Mouse (Mus musculus): ENCODE data around the gene Lmod1. TPM values are rescaled to one million over a fixed set of nuclear protein-coding genes. Genes with fewer than 3 reads are reported as not detected.

Lmod1 gene
- polyA plus RNA-seq (2016; fragmentation: Nextera tagmentation; extraction: Ambion mirVana): 0.28 and 0.39 TPM in 2 replicates

DNA sequence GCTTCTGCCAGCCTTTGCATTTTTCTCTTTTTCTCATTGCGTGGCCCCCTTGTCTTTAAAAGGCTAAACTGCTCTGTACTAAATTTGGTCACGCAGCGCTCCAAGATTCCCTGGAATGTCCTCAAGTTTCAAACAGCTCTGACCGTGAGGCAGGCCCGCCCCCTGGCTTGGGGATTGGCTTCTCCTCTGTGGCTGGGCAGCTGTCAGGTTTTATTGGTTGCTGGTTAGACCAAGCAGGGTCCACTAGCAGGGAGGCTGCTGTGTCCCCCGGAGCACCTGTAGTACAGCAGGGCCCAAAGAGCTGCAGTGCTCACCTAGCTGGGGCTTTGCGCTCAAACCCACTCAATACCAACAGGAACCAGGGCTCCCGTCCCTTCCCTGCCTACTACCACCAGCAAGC lies at the start of gene Lmod1:
Gene Lmod1 (plus strand): TSS at position 237 of the 400 bp plus-strand sequence.
- no peaks in the 10 kb centered on the region for H3K9me3 ChIP-seq (replicated peaks)
- WGBS: 12% methylated on average over 8 of the region's 8 CpGs
- peaks cover 11% of the 10 kb centered on the region; the same call in 1 of the 2 replicates for H3K27me3 ChIP-seq (ENCODE audit: low read depth, poor library complexity, severe bottlenecking)
- DNase-seq (ENCODE audit: low spot score): peak; percentile 79
- H3K4me3 ChIP-seq: peak within 1 kb of the TSS; percentile 29
- no peaks in the 10 kb centered on the region for H3K36me3 ChIP-seq
- H3K4me1 ChIP-seq: peaks cover 28% of the 10 kb centered on the region
- peak within 1 kb of the TSS; percentile 64 for H3K27ac ChIP-seq

DNA sequence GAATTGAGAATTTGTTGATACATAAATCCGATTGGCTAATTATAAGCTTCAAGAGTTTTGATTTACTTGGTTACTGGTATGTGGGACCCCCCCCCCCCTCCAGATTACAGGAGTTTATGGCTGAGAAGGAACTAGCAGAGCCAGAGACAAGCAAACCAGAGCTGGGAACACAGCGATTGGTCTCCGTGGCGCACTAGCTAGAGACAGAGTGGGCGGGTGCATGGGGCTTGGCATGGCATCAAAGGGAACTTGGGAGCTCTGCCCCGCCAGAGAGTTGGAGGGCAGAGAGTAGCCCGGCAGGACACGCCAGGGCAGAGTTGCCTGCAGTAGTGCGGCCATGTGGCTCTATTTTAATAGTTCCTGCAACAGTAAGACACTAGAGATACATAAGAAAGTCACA lies 44.0 kb upstream of the Lmod1 start:
- H3K27me3 ChIP-seq (ENCODE audit: low read depth, poor library complexity, severe bottlenecking): no peaks in the 10 kb centered on the region
- H3K4me3 ChIP-seq: no peak overlapping the region
- H3K36me3 ChIP-seq: peaks cover 57% of the 10 kb centered on the region
- WGBS: 89% methylated on average over 9 of the region's 9 CpGs
- H3K27ac ChIP-seq: no peak overlapping the region
- H3K9me3 ChIP-seq (replicated peaks): no peaks in the 10 kb centered on the region
- H3K4me1 ChIP-seq: peaks cover 20% of the 10 kb centered on the region
- DNase-seq (ENCODE audit: low spot score): no peak

- Histone ChIP-seq H3K4me3 (0 out of 2 replicates have a peak overlapping the region, but pooled peaks have one; percentile 6), H3K9me3 (replicated peaks) (no peaks in the 10 kb centered on the region), H3K36me3 (peaks cover 45% of the 10 kb centered on the region), H3K4me1 (peaks cover 24% of the 10 kb centered on the region), H3K27me3 (ENCODE audit: low read depth, poor library complexity, severe bottlenecking) (no peaks in the 10 kb centered on the region), H3K27ac (no peak overlapping the region)
- WGBS: 96% methylated on average over 17 of the region's 17 CpGs
- no peak for DNase-seq (ENCODE audit: low spot score)
These were observed 42.8 kb upstream of the Lmod1 start for GRCm38 (mm10) chr1:135281841-135282240.

DNA sequence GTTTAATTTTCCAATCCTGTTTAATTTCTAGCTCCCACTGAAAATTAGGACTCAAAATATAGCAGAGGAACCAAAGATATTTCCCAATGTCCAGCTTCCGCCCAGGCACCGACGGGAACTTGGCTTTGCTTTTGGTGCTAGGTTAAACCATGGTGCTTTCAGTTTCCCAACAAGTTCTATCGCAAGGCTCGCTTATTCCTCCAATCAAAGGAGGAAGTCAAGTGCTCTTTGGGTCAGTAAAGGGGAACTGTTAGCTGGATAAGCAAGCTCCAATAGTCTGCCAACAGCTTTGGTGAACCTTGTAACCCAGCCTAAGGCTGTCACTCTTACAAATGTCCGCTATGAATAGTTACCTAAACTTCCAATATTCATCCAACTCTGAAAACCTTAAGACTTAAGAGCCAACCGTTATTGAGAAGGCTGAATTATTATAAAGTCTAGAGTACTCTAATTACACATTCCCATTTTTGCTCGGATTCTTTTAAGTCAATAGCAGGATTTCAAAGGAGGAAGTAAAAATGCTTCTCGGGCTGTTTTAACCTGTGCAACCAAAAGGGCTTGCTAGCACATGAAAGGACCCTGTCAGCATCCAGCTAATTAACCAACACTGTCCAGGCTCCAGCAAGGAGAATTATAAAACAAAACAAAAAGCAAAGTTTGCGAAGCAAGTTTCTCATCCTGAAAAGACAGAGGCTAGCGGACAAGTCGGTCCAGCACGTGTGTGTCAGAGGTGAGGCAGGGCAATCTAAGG lies 41.9 kb upstream of the Lmod1 start:
- no peaks in the 10 kb centered on the region for H3K27me3 ChIP-seq (ENCODE audit: low read depth, poor library complexity, severe bottlenecking)
- 41% methylated on average over 13 of the region's 13 CpGs for WGBS
- no peaks in the 10 kb centered on the region for H3K9me3 ChIP-seq (replicated peaks)
- H3K4me3 ChIP-seq: peak overlapping the region; percentile 81
- H3K36me3 ChIP-seq: peaks cover 37% of the 10 kb centered on the region
- peaks cover 24% of the 10 kb centered on the region for H3K4me1 ChIP-seq
- peak overlapping the region; percentile 93 for H3K27ac ChIP-seq
- DNase-seq (ENCODE audit: low spot score): no peak

GRCm38 (mm10) chr1:135283287-135283825 lies 41.3 kb upstream of the Lmod1 start:
- Histone ChIP-seq H3K4me1 (peaks cover 24% of the 10 kb centered on the region), H3K27me3 (ENCODE audit: low read depth, poor library complexity, severe bottlenecking) (no peaks in the 10 kb centered on the region), H3K27ac (peak overlapping the region; percentile 93), H3K9me3 (replicated peaks) (no peaks in the 10 kb centered on the region), H3K4me3 (peak overlapping the region; percentile 81), H3K36me3 (peaks cover 30% of the 10 kb centered on the region)
- under 1% methylated on average over 48 of the region's 48 CpGs for WGBS
- DNase-seq (ENCODE audit: low spot score): peak; percentile 85

- Histone ChIP-seq H3K9me3 (replicated peaks) (no peaks in the 10 kb centered on the region), H3K27me3 (ENCODE audit: low read depth, poor library complexity, severe bottlenecking) (no peaks in the 10 kb centered on the region), H3K27ac (peak within 1 kb of the TSS; percentile 93), H3K36me3 (peaks cover 25% of the 10 kb centered on the region), H3K4me3 (peak within 1 kb of the TSS; percentile 81), H3K4me1 (peaks cover 24% of the 10 kb centered on the region)
- WGBS: 1% methylated on average over 37 of the region's 39 CpGs
- DNase-seq (ENCODE audit: low spot score): no peak
These were observed 40.7 kb upstream of the Lmod1 start, which contains the start of gene Rnpep for GRCm38 (mm10) chr1:135283826-135284291. Rnpep (minus strand) TSS chr1:135284084.

DNA sequence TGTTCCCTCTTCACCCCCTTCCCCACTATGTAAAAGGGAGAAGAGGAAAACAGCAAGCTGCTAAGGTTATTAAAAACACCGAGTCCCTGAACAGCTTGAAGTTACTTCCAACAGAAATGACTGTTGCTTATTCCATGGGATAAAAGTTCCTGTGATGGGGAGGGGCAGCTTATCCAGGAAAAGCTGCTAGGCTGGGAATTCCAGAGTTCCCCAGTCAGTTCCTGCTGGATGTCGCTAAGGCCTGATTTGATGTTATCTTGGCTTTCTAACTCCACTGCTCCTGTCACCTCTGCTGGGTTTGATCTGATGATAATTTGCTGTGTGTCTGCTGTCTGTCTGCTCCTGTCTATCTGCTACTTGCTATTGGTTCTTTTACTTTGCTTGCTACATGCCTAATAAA lies 38.3 kb upstream of the Lmod1 start:
- no peak for DNase-seq (ENCODE audit: low spot score)
- H3K27me3 ChIP-seq (ENCODE audit: low read depth, poor library complexity, severe bottlenecking): no peaks in the 10 kb centered on the region
- no peak overlapping the region for H3K27ac ChIP-seq
- no peaks in the 10 kb centered on the region for H3K9me3 ChIP-seq (replicated peaks)
- peaks cover 8% of the 10 kb centered on the region for H3K36me3 ChIP-seq
- no peak overlapping the region for H3K4me3 ChIP-seq
- WGBS: 75% methylated on average over 2 of the region's 2 CpGs
- H3K4me1 ChIP-seq: peaks cover 24% of the 10 kb centered on the region

DNA sequence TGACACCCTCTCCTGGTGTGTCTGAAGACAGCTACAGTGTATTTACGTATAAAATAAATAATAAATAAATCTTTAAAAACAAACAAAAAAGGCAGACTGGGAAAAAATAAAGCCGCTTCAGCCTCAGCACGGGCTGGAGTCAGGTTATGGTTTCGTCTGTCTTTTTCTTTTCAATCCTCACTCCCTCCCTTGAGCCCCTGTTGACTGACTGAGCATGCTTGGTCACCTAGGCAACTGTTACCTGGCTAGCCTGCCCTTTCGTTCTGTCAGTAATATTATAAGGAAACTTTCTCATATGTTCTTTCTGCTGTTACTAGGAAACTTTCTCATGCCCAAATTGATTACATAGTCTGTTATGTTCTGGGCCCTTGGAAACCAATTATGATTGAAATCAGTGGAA lies 33.7 kb upstream of the Lmod1 start:
- Histone ChIP-seq H3K4me3 (no peak overlapping the region), H3K9me3 (replicated peaks) (no peaks in the 10 kb centered on the region), H3K27ac (no peak overlapping the region), H3K4me1 (peaks cover 3% of the 10 kb centered on the region; the same call in 1 of the 2 replicates), H3K36me3 (peaks cover 33% of the 10 kb centered on the region), H3K27me3 (ENCODE audit: low read depth, poor library complexity, severe bottlenecking) (no peaks in the 10 kb centered on the region)
- 91% methylated on average over 5 of the region's 5 CpGs for WGBS
- DNase-seq (ENCODE audit: low spot score): no peak

GRCm38 (mm10) chr1:135311356-135311755 lies 13.3 kb upstream of the Lmod1 start:
- peaks cover 14% of the 10 kb centered on the region for H3K4me1 ChIP-seq
- H3K36me3 ChIP-seq: peaks cover 49% of the 10 kb centered on the region
- no peak for DNase-seq (ENCODE audit: low spot score)
- no peaks in the 10 kb centered on the region for H3K9me3 ChIP-seq (replicated peaks)
- H3K27me3 ChIP-seq (ENCODE audit: low read depth, poor library complexity, severe bottlenecking): no peaks in the 10 kb centered on the region
- H3K4me3 ChIP-seq: no peak overlapping the region
- 82% methylated on average over 6 of the region's 6 CpGs for WGBS
- H3K27ac ChIP-seq: no peak overlapping the region

GRCm38 (mm10) chr1:135312201-135312600 lies 12.4 kb upstream of the Lmod1 start:
- Histone ChIP-seq H3K27ac (no peak overlapping the region), H3K4me1 (peaks cover 14% of the 10 kb centered on the region), H3K27me3 (ENCODE audit: low read depth, poor library complexity, severe bottlenecking) (no peaks in the 10 kb centered on the region), H3K9me3 (replicated peaks) (no peaks in the 10 kb centered on the region), H3K4me3 (peak overlapping the region; percentile 94), H3K36me3 (peaks cover 41% of the 10 kb centered on the region)
- no peak for DNase-seq (ENCODE audit: low spot score)
- 94% methylated on average over 4 of the region's 4 CpGs for WGBS

DNA sequence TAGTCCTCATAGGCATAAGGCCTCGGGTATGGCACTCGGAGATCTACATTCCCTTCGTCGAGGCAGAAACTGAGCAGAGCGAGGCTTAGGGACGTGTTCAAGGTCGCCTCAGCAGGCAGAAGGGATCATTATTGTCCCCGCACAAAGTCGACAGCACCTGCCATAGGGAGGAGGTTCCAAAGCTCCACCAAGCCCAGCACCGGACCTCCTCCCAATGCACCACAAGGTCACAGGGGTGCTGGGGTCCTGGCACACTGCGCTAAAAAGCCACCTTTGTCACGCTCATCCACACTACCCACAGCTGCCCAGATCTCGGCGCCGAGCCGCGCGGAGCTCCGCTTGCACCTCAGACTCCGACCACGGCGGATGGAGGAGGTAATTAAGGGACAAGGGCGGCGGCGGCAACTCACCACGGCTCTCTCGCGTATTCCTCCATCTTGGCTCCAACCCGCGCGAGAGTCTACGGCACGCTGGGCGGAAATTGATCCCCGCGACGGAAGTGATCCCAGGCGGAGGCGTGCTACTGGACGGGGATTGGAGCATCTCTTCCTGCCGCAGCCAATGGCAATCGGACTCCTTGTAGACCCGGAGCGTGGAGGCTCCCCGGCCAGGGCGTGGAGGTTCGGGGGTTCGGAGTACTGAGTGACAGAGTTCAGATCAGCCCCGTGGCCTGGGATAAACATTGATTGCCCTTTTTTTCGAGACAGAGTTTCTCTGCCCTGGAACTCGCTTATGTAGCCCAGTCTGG lies 11.1 kb upstream of the Lmod1 start, which contains the start of gene Timm17a:
Gene Timm17a (minus strand): TSS at position 495 of the 748 bp plus-strand sequence.
- no peaks in the 10 kb centered on the region for H3K27me3 ChIP-seq (ENCODE audit: low read depth, poor library complexity, severe bottlenecking)
- peaks cover 28% of the 10 kb centered on the region for H3K36me3 ChIP-seq
- no peaks in the 10 kb centered on the region for H3K9me3 ChIP-seq (replicated peaks)
- peak within 1 kb of the TSS; percentile 98 for H3K27ac ChIP-seq
- H3K4me1 ChIP-seq: peaks cover 14% of the 10 kb centered on the region
- DNase-seq (ENCODE audit: low spot score): peak; percentile 96
- under 1% methylated on average over 51 of the region's 51 CpGs for WGBS
- peak within 1 kb of the TSS; percentile 94 for H3K4me3 ChIP-seq

DNA sequence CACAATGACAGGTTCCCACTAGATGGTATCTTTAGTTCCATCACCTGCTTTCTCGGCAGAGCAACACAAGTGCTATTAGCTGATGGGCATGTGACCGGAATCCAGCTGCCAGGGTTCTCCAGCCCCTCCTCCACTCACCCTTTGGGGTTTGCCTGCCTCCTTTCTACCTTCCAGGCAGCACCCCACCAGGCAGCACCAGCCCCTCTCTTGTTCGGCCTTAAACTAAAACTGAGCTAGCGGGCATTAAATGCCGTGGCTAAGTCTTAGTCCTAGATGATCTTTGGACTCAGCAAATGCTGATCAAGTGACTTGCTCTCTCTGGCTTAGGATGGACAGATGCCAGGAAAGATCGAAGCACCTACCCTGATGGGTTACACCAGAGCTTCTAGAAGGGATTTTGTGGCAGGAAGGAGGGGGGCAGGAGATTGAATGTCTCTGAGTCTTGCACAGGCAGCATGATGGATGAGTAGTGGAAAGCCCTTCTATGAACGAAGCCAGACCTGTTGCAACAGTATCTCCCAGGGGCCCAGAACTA lies 1.2 kb upstream of the Lmod1 start:
- peak overlapping the region; percentile 64 for H3K27ac ChIP-seq
- H3K27me3 ChIP-seq (ENCODE audit: low read depth, poor library complexity, severe bottlenecking): peaks cover 11% of the 10 kb centered on the region; the same call in 1 of the 2 replicates
- H3K4me1 ChIP-seq: peaks cover 22% of the 10 kb centered on the region
- H3K36me3 ChIP-seq: no peaks in the 10 kb centered on the region
- H3K4me3 ChIP-seq: no peak overlapping the region
- WGBS: 77% methylated on average over 7 of the region's 7 CpGs
- no peak for DNase-seq (ENCODE audit: low spot score)
- no peaks in the 10 kb centered on the region for H3K9me3 ChIP-seq (replicated peaks)
